ENCODE assay signal across 9 mouse cellular contexts in genomic region chr11:58303594-58303993, GRCm38 (mm10). TPM values are rescaled to one million over a fixed set of nuclear protein-coding genes. Genes with fewer than 3 reads are reported as not detected.
DNase-seq lines count a peak whose midpoint lies in the region; ATAC-seq and TF ChIP-seq lines count a peak whose summit lies in the region.
"Had no signal": no experiment of that assay in that cellular context is flagged by ENCODE, and none has a peak within 500 bp of the region (broad histone marks: within the 10 kb centered on the region; RNA-seq: fewer than 3 reads in every experiment).

No protein-coding gene starts in this region.

- no peak for TF ChIP-seq CTCF in kidney, postnatal 0 days (IDR thresholded peaks at IDR 0.05; ENCODE audit: low read depth)
- TF ChIP-seq CTCF in hindbrain, postnatal 0 days (IDR thresholded peaks at IDR 0.05; ENCODE audit: low read depth): no peak

- no peak overlapping the region for H3K9ac ChIP-seq in kidney, postnatal 0 days (ENCODE audit: low read depth, low read length)
- H3K9ac ChIP-seq in embryonic facial prominence, embryonic 12.5 days: no peak overlapping the region
- no peak overlapping the region for H3K9ac ChIP-seq in hindbrain, postnatal 0 days (replicated peaks; ENCODE audit: low read length)
- H3K9ac ChIP-seq in midbrain, embryonic 16.5 days (ENCODE audit: low read depth, low read length): peak overlapping the region; percentile 22; the same call in 1 of the 2 replicates

- H3K9me3 ChIP-seq in kidney, postnatal 0 days (replicated peaks; ENCODE audit: low read length): no peaks in the 10 kb centered on the region
- H3K9me3 ChIP-seq in embryonic facial prominence, embryonic 12.5 days: no peaks in the 10 kb centered on the region
- no peaks in the 10 kb centered on the region for H3K9me3 ChIP-seq in hindbrain, postnatal 0 days (ENCODE audit: low read length)
- H3K9me3 ChIP-seq in midbrain, embryonic 16.5 days (replicated peaks; ENCODE audit: control insufficient read depth, low read length, poor library complexity, severe bottlenecking): no peaks in the 10 kb centered on the region

- peak; percentile 18 for DNase-seq in kidney, postnatal 0 days (ENCODE audit: low spot score)
- no peak for DNase-seq in kidney, postnatal 14 days
- DNase-seq in hindbrain, postnatal 0 days (ENCODE audit: low spot score): peak; percentile 21
- DNase-seq in right cerebral cortex, postnatal 25 days: no peak
- DNase-seq in urinary bladder, postnatal 14 days (ENCODE audit: low spot score): no peak
- no peak for DNase-seq in layer of hippocampus, postnatal 36 days

- no peaks in the 10 kb centered on the region for H3K27me3 ChIP-seq in kidney, postnatal 0 days (ENCODE audit: insufficient read depth, low read length)
- H3K27me3 ChIP-seq in embryonic facial prominence, embryonic 12.5 days: no peaks in the 10 kb centered on the region
- no peaks in the 10 kb centered on the region for H3K27me3 ChIP-seq in hindbrain, postnatal 0 days (ENCODE audit: insufficient read depth, low read length)
- H3K27me3 ChIP-seq in midbrain, embryonic 16.5 days (ENCODE audit: control insufficient read depth, insufficient read depth, low read depth, low read length): no peaks in the 10 kb centered on the region

- H3K4me1 ChIP-seq in kidney, postnatal 0 days (replicated peaks; ENCODE audit: insufficient read depth, low read length): peaks cover 10% of the 10 kb centered on the region
- peaks cover 19% of the 10 kb centered on the region for H3K4me1 ChIP-seq in embryonic facial prominence, embryonic 12.5 days
- peaks cover 14% of the 10 kb centered on the region for H3K4me1 ChIP-seq in hindbrain, postnatal 0 days (ENCODE audit: insufficient read depth, low read length)
- peaks cover 16% of the 10 kb centered on the region for H3K4me1 ChIP-seq in midbrain, embryonic 16.5 days (ENCODE audit: control insufficient read depth, insufficient read depth, low read length)

- WGBS in kidney, postnatal 0 days: 21% methylated on average over 7 of the region's 7 CpGs
- 27% methylated on average over 7 of the region's 7 CpGs for WGBS in embryonic facial prominence, embryonic 12.5 days
- WGBS in hindbrain, postnatal 0 days: 9% methylated on average over 7 of the region's 7 CpGs
- WGBS in midbrain, embryonic 16.5 days: 4% methylated on average over 7 of the region's 7 CpGs

- H3K4me2 ChIP-seq in kidney, postnatal 0 days (ENCODE audit: low read length): peak overlapping the region; percentile 30
- peak overlapping the region; percentile 44 for H3K4me2 ChIP-seq in embryonic facial prominence, embryonic 12.5 days (replicated peaks)
- H3K4me2 ChIP-seq in hindbrain, postnatal 0 days (ENCODE audit: low read depth, low read length): peak overlapping the region; percentile 68
- peak overlapping the region; percentile 64 for H3K4me2 ChIP-seq in midbrain, embryonic 16.5 days (ENCODE audit: low read length)

- no peak overlapping the region for H3K27ac ChIP-seq in kidney, postnatal 0 days
- H3K27ac ChIP-seq in embryonic facial prominence, embryonic 12.5 days: no peak overlapping the region
- no peak overlapping the region for H3K27ac ChIP-seq in hindbrain, postnatal 0 days
- no peak overlapping the region for H3K27ac ChIP-seq in midbrain, embryonic 16.5 days (ENCODE audit: low read length)

- ATAC-seq in kidney, postnatal 0 days (replicated peaks; ENCODE audit: low FRiP score, low read depth): no peak
- no peak for ATAC-seq in embryonic facial prominence, embryonic 12.5 days (ENCODE audit: insufficient number of reproducible peaks, insufficient read depth, low FRiP score, low TSS enrichment)
- no peak for ATAC-seq in hindbrain, postnatal 0 days
- no peak for ATAC-seq in midbrain, embryonic 16.5 days

- H3K4me3 ChIP-seq in kidney, postnatal 0 days (replicated peaks; ENCODE audit: low read depth, low read length): no peak overlapping the region
- peak overlapping the region; percentile 20; the same call in 1 of the 2 replicates for H3K4me3 ChIP-seq in embryonic facial prominence, embryonic 12.5 days
- H3K4me3 ChIP-seq in hindbrain, postnatal 0 days (ENCODE audit: low read length): peak overlapping the region; percentile 63
- peak overlapping the region; percentile 63 for H3K4me3 ChIP-seq in midbrain, embryonic 16.5 days (ENCODE audit: low read depth, low read length)

- H3K36me3 ChIP-seq in kidney, postnatal 0 days (ENCODE audit: insufficient read depth, low read length): no peaks in the 10 kb centered on the region
- no peaks in the 10 kb centered on the region for H3K36me3 ChIP-seq in embryonic facial prominence, embryonic 12.5 days
- H3K36me3 ChIP-seq in hindbrain, postnatal 0 days (ENCODE audit: insufficient read depth, low read length): no peaks in the 10 kb centered on the region
- H3K36me3 ChIP-seq in midbrain, embryonic 16.5 days (ENCODE audit: control insufficient read depth, insufficient read depth, low read length): no peaks in the 10 kb centered on the region

RNA-seq across cellular contexts. Expression of gene Zfp692, which starts 3.3 kb away (rescaled TPM):
- 11.5 and 15.2 TPM in 2 replicates for polyA plus RNA-seq in kidney, postnatal 0 days (2015; fragmentation: Nextera tagmentation; extraction: Ambion mirVana)
- polyA plus RNA-seq in embryonic facial prominence, embryonic 12.5 days (2016; fragmentation: Nextera tagmentation; extraction: Ambion mirVana): 27.4 and 29.7 TPM in 2 replicates
- 23.9 and 27.8 TPM in 2 replicates for total RNA-seq in hindbrain, postnatal 0 days (2014; rRNA removed)
- 19.7 and 21.9 TPM in 2 replicates for polyA plus RNA-seq in hindbrain, postnatal 0 days (2015; fragmentation: Nextera tagmentation; extraction: Ambion mirVana)
- 32.2 and 32.4 TPM in 2 replicates for polyA plus RNA-seq in midbrain, embryonic 16.5 days (2015; fragmentation: Nextera tagmentation; extraction: Ambion mirVana)
- 10 to 100 TPM; 27.6 to 31.4 TPM for total RNA-seq in layer of hippocampus, postnatal 36 days (2021)

RNA-seq across cellular contexts. Expression of gene Zfp672, which starts 26.5 kb away (rescaled TPM):
- polyA plus RNA-seq in kidney, postnatal 0 days (2015; fragmentation: Nextera tagmentation; extraction: Ambion mirVana): 58.1 and 66.3 TPM in 2 replicates
- 38.7 and 40.8 TPM in 2 replicates for polyA plus RNA-seq in embryonic facial prominence, embryonic 12.5 days (2016; fragmentation: Nextera tagmentation; extraction: Ambion mirVana)
- total RNA-seq in hindbrain, postnatal 0 days (2014; rRNA removed): 36.3 and 42.9 TPM in 2 replicates
- 43.8 TPM in 2 replicates for polyA plus RNA-seq in hindbrain, postnatal 0 days (2015; fragmentation: Nextera tagmentation; extraction: Ambion mirVana)
- 37.1 and 40.2 TPM in 2 replicates for polyA plus RNA-seq in midbrain, embryonic 16.5 days (2015; fragmentation: Nextera tagmentation; extraction: Ambion mirVana)
- 10 to 100 TPM; 44.0 to 51.2 TPM for total RNA-seq in layer of hippocampus, postnatal 36 days (2021)

RNA-seq across cellular contexts. Expression of gene Sh3bp5l, which starts 26.9 kb away (rescaled TPM):
- 28.3 and 31.9 TPM in 2 replicates for polyA plus RNA-seq in kidney, postnatal 0 days (2015; fragmentation: Nextera tagmentation; extraction: Ambion mirVana)
- 38.2 and 40.6 TPM in 2 replicates for polyA plus RNA-seq in embryonic facial prominence, embryonic 12.5 days (2016; fragmentation: Nextera tagmentation; extraction: Ambion mirVana)
- 51.8 and 55.4 TPM in 2 replicates for total RNA-seq in hindbrain, postnatal 0 days (2014; rRNA removed)
- 39.7 and 40.3 TPM in 2 replicates for polyA plus RNA-seq in hindbrain, postnatal 0 days (2015; fragmentation: Nextera tagmentation; extraction: Ambion mirVana)
- 52.4 and 53.2 TPM in 2 replicates for polyA plus RNA-seq in midbrain, embryonic 16.5 days (2015; fragmentation: Nextera tagmentation; extraction: Ambion mirVana)
- total RNA-seq in layer of hippocampus, postnatal 36 days (2021): 10 to 100 TPM; 50.3 to 52.9 TPM

RNA-seq across cellular contexts. Expression of gene 4930438A08Rik, which starts 29.0 kb away (rescaled TPM):
- 0.07 TPM in 1 of 2 replicates, not detected in the other for polyA plus RNA-seq in kidney, postnatal 0 days (2015; fragmentation: Nextera tagmentation; extraction: Ambion mirVana)
- 0.08 TPM in 1 of 2 replicates, not detected in the other for polyA plus RNA-seq in embryonic facial prominence, embryonic 12.5 days (2016; fragmentation: Nextera tagmentation; extraction: Ambion mirVana)
- total RNA-seq in hindbrain, postnatal 0 days (2014; rRNA removed): not detected in 2 replicates
- polyA plus RNA-seq in hindbrain, postnatal 0 days (2015; fragmentation: Nextera tagmentation; extraction: Ambion mirVana): not detected in 2 replicates
- not detected in 2 replicates for polyA plus RNA-seq in midbrain, embryonic 16.5 days (2015; fragmentation: Nextera tagmentation; extraction: Ambion mirVana)
- not detected for total RNA-seq in layer of hippocampus, postnatal 36 days (2021)
- polyA plus RNA-seq: frontal cortex, adult 2 months had no signal

Comparison
In these comparisons a context has a peak if more than half of its experiments do, and no peak if none do; other contexts are left out.
1. DNase-seq: peak in kidney, postnatal 0 days (single experiment) and hindbrain, postnatal 0 days (single experiment); none in kidney, postnatal 14 days (single experiment), right cerebral cortex, postnatal 25 days (single experiment), urinary bladder, postnatal 14 days (single experiment) and layer of hippocampus, postnatal 36 days (0 of 2).
2. Peak in every context shown above with its lines, with median percentiles within 50 percentile points of each other: H3K4me2 ChIP-seq.